Mouse (Mus musculus) frontal cortex, postnatal 10 days (tissue): ENCODE results near the gene Zbtb16.

ENCODE experiments used
- DNase-seq, 2 experiments: peaks; one replicate each; pipeline ENCODE4 v3.0.0; 2022; ENCODE audit warnings: low spot score in 2 of 2, mixed read lengths in 1 of 2

The Zbtb16 gene

DNA sequence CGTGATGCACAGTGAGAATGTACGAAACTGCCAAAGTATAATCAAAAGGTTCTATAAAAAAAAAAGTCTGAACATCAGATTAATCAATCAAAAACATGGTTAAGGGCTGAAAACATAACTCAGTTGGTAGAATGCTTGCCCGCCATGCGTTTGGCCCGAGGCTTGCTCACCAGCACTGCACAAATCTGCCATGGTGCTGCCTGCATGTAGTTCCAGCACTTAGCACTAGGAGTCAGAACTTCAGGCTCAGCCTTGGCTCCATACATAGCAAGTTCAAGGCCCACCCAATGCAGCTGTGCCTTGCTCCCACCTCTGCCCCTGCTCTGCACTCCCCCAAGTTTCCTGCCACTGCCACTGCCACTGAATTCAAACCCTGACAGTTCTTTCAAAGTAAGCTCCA, 230.3 kb downstream of the Zbtb16 start:
- DNase-seq = no peak

DNA sequence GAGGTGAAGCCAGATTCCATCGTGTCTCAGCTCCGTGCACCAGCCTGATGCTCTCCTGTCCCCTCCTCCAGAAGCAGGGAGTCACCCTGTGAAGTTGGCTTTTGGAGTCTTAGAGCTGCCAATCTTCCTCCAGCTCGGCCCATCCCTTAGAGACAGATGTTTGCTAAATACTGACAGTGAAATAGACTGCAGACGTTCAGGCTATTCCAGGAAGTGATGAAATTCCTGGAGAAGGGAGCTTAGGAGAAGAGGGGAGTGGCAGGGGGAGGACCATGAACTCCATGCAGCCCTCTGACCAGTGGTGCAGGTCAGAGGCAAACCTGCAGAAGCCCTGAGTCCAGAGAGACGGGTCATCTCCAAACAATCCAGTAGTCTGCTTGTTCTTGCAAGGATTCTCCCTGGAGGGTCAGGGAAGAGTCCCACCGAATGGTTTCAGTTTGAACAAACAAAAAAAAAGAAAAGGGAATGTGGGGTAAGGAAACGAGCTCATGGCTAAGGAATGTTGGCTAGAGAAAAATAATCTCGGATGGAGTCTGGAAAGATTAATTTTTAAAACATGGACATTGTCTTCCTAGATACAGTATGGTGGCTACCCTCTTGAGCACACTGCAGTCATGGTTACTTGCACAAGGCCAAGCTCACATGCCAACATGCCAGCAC, 231.0 kb downstream of the Zbtb16 start, which contains the start of gene Nnmt:
Nnmt (minus strand) TSS at position 215 of the 660 bp plus-strand sequence.
- no peak for DNase-seq
